Mouse (Mus musculus) kidney, embryonic 16.5 days (tissue): ENCODE results near the gene Itih1. TPM values are rescaled to one million over a fixed set of nuclear protein-coding genes. Genes with fewer than 3 reads are reported as not detected.
A peak's percentile ranks its signal among the peaks of the same experiment; 100 is the strongest.

Experiments used
- ATAC-seq: fragments of 200-750 bp; cut with Nextera tagmentation; 2 replicates; pipeline ENCODE4 v1.8.0; 2017; ENCODE audit warnings: moderate TSS enrichment; ENCODE audit not compliant: low FRiP score, low TSS enrichment
- H3K27ac ChIP-seq: fragments of 300-500 bp; sonication (generic); 2 replicates; pipeline ENCODE4 v1.5.1; 2014; ENCODE audit warnings: low read length
- H3K27me3 ChIP-seq: fragments of 300-500 bp; sonication (generic); 2 replicates; pipeline ENCODE4 v1.6.1; 2014; ENCODE audit warnings: low read length, control low read depth, mixed read lengths; ENCODE audit not compliant: insufficient read depth
- H3K36me3 ChIP-seq: fragments of 300-500 bp; sonication (generic); 2 replicates; pipeline ENCODE4 v1.6.1; 2014; ENCODE audit warnings: low read length, control low read depth, mixed read lengths; ENCODE audit not compliant: insufficient read depth
- H3K4me1 ChIP-seq: fragments of 300-500 bp; sonication (generic); 2 replicates; pipeline ENCODE4 v1.6.1; 2014; ENCODE audit warnings: low read length, control low read depth, mixed read lengths; ENCODE audit not compliant: insufficient read depth
- H3K4me2 ChIP-seq: fragments of 300-500 bp; sonication (generic); replicated peaks from 2 replicates; pipeline ENCODE4 v1.6.1; 2014; ENCODE audit warnings: low read depth, low read length
- H3K4me3 ChIP-seq: fragments of 300-500 bp; sonication (generic); 2 replicates; pipeline ENCODE4 v1.5.1; 2014; ENCODE audit warnings: mild to moderate bottlenecking, low read length
- H3K9ac ChIP-seq: fragments of 300-500 bp; sonication (generic); replicated peaks from 2 replicates; pipeline ENCODE4 v1.6.1; 2014; ENCODE audit warnings: low read length
- H3K9me3 ChIP-seq: fragments of 300-500 bp; sonication (generic); 2 replicates; pipeline ENCODE4 v1.6.1; 2016; ENCODE audit warnings: low read length, control low read depth
- WGBS: fragments of 180-500 bp; shearing (Covaris S2); extraction: QIAGEN DNeasy Blood & Tissue Kit; methylation state at CpG from one replicate; pipeline ENCODE4 v1.1.7; 2014; 5-methylcytosine and 5-hydroxymethylcytosine counted together
- polyA plus RNA-seq: library from polyadenylated mRNA; unstranded; fragments of >200 nt; fragmentation: Nextera tagmentation; extraction: Ambion mirVana; gene quantifications from 2 replicates; pipeline ENCODE4 v1.2.1, GENCODE M21; 2015

Itih1 gene
- polyA plus RNA-seq, 1 experiment from 2014 or later, result 0.51 TPM

GRCm38 (mm10) chr14:30912641-30913040 is 30.4 kb downstream of the Itih1 start:
- no peak overlapping the region for H3K27ac ChIP-seq
- H3K4me2 ChIP-seq, result no peak overlapping the region
- ATAC-seq, result 0 out of 2 replicates have a peak, but pooled peaks have one; percentile 54
- H3K4me3 ChIP-seq, result no peak overlapping the region
- H3K27me3 ChIP-seq, result no peaks in the 10 kb centered on the region
- H3K9ac ChIP-seq, result no peak overlapping the region
- WGBS, result 83% methylated on average over 8 of the region's 8 CpGs
- H3K36me3 ChIP-seq, result no peaks in the 10 kb centered on the region
- no peaks in the 10 kb centered on the region for H3K9me3 ChIP-seq
- H3K4me1 ChIP-seq, result no peaks in the 10 kb centered on the region

- H3K36me3 ChIP-seq, result no peaks in the 10 kb centered on the region
- H3K27ac ChIP-seq, result no peak overlapping the region
- H3K9ac ChIP-seq, result no peak overlapping the region
- ATAC-seq, result no peak
- no peak overlapping the region for H3K4me2 ChIP-seq
- H3K27me3 ChIP-seq, result no peaks in the 10 kb centered on the region
- H3K9me3 ChIP-seq, result no peaks in the 10 kb centered on the region
- H3K4me3 ChIP-seq, result no peak overlapping the region
- WGBS, result 94% methylated on average over 8 of the region's 8 CpGs
- H3K4me1 ChIP-seq, result no peaks in the 10 kb centered on the region
Measured at GRCm38 (mm10) chr14:30911141-30911540, 31.9 kb downstream of the Itih1 start.

- no peak for ATAC-seq
- Histone ChIP-seq H3K4me1 (no peaks in the 10 kb centered on the region), H3K4me3 (no peak overlapping the region), H3K4me2 (no peak overlapping the region), H3K9me3 (no peaks in the 10 kb centered on the region), H3K27me3 (no peaks in the 10 kb centered on the region), H3K36me3 (no peaks in the 10 kb centered on the region), H3K9ac (no peak overlapping the region), H3K27ac (no peak overlapping the region)
- 62% methylated on average over 3 of the region's 3 CpGs for WGBS
Measured at GRCm38 (mm10) chr14:30907814-30908265, 35.2 kb downstream of the Itih1 start.

GRCm38 (mm10) chr14:30906001-30906400 is 37.1 kb downstream of the Itih1 start:
- no peak for ATAC-seq
- no peak overlapping the region for H3K9ac ChIP-seq
- no peak overlapping the region for H3K27ac ChIP-seq
- H3K9me3 ChIP-seq, result no peaks in the 10 kb centered on the region
- WGBS, result 88% methylated on average over 6 of the region's 6 CpGs
- H3K27me3 ChIP-seq, result no peaks in the 10 kb centered on the region
- H3K36me3 ChIP-seq, result no peaks in the 10 kb centered on the region
- H3K4me2 ChIP-seq, result no peak overlapping the region
- H3K4me1 ChIP-seq, result no peaks in the 10 kb centered on the region
- no peak overlapping the region for H3K4me3 ChIP-seq

GRCm38 (mm10) chr14:30904307-30904706 is 38.8 kb downstream of the Itih1 start:
- H3K4me1 ChIP-seq, result no peaks in the 10 kb centered on the region
- H3K4me2 ChIP-seq, result no peak overlapping the region
- H3K9ac ChIP-seq, result no peak overlapping the region
- ATAC-seq, result no peak
- no peak overlapping the region for H3K27ac ChIP-seq
- H3K4me3 ChIP-seq, result no peak overlapping the region
- WGBS, result 84% methylated on average over 8 of the region's 8 CpGs
- peaks cover 6% of the 10 kb centered on the region; the same call in 1 of the 2 replicates for H3K9me3 ChIP-seq
- no peaks in the 10 kb centered on the region for H3K27me3 ChIP-seq
- H3K36me3 ChIP-seq, result no peaks in the 10 kb centered on the region

GRCm38 (mm10) chr14:30903036-30903435 is 40.1 kb downstream of the Itih1 start:
- Histone ChIP-seq H3K4me1 (no peaks in the 10 kb centered on the region), H3K27ac (no peak overlapping the region), H3K9me3 (peaks cover 6% of the 10 kb centered on the region; the same call in 1 of the 2 replicates), H3K9ac (no peak overlapping the region), H3K27me3 (no peaks in the 10 kb centered on the region), H3K36me3 (no peaks in the 10 kb centered on the region), H3K4me2 (no peak overlapping the region), H3K4me3 (no peak overlapping the region)
- 74% methylated on average over 3 of the region's 3 CpGs for WGBS
- no peak for ATAC-seq

- Histone ChIP-seq H3K27me3 (no peaks in the 10 kb centered on the region), H3K9me3 (peaks cover 6% of the 10 kb centered on the region; the same call in 1 of the 2 replicates), H3K36me3 (no peaks in the 10 kb centered on the region), H3K4me1 (no peaks in the 10 kb centered on the region), H3K27ac (no peak overlapping the region), H3K4me3 (no peak overlapping the region), H3K9ac (no peak overlapping the region), H3K4me2 (no peak overlapping the region)
- no peak for ATAC-seq
- 87% methylated on average over 5 of the region's 5 CpGs for WGBS
Measured at GRCm38 (mm10) chr14:30902628-30903027, 40.5 kb downstream of the Itih1 start.

DNA sequence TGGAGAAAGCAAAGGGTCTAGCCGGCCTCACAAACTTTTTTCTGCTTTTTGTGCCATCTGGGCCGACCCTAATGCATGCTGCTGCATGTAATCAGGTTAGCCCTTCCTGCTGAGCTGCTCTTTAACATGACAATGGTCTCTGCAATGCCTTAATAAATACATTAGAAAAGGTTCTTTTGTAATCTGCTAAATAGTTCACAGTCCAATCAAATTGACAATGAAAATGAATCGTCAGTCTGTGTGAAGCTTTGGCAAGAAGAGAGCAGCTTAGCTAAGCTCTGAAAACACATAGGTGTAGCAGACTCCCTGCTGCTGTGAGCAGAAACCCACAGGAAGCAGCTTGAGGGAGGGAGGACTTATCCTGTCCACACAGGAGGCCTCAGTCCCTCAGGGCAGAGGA is 43.1 kb downstream of the Itih1 start:
- no peak overlapping the region for H3K9ac ChIP-seq
- H3K4me2 ChIP-seq, result no peak overlapping the region
- H3K27me3 ChIP-seq, result no peaks in the 10 kb centered on the region
- H3K36me3 ChIP-seq, result no peaks in the 10 kb centered on the region
- 69% methylated on average over 3 of the region's 3 CpGs for WGBS
- H3K4me3 ChIP-seq, result no peak overlapping the region
- no peaks in the 10 kb centered on the region for H3K4me1 ChIP-seq
- peaks cover 6% of the 10 kb centered on the region; the same call in 1 of the 2 replicates for H3K9me3 ChIP-seq
- no peak overlapping the region for H3K27ac ChIP-seq
- no peak for ATAC-seq

DNA sequence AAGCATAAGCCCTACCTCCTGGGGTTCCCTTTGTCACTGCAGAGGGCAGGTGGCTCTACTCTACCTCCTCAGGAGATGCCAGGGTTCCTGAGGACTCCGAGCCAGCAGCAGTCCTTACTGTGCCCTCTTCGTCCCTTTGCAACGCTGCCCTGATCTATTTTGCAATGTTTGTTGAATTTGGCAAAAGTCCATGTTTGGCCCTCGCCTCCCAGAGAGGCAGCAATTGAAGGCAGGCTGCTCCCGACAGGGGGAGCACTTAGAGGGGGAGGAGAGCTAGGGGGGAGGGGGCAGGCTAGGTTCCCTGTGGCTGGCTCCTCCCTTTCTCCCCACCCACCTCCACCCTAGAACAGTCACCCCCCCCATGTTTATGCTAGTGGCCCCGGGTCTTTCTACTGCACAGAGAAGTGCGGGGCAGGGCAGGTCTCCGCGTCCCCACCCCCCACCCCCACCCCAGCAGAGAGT is 54.8 kb downstream of the Itih1 start:
- peak; percentile 70 for ATAC-seq
- Histone ChIP-seq H3K9ac (no peak overlapping the region), H3K4me2 (peak overlapping the region; percentile 28), H3K9me3 (no peaks in the 10 kb centered on the region), H3K27me3 (no peaks in the 10 kb centered on the region), H3K27ac (no peak overlapping the region), H3K4me3 (no peak overlapping the region), H3K4me1 (peaks cover 5% of the 10 kb centered on the region), H3K36me3 (no peaks in the 10 kb centered on the region)
- WGBS, result 7% methylated on average over 9 of the region's 9 CpGs

DNA sequence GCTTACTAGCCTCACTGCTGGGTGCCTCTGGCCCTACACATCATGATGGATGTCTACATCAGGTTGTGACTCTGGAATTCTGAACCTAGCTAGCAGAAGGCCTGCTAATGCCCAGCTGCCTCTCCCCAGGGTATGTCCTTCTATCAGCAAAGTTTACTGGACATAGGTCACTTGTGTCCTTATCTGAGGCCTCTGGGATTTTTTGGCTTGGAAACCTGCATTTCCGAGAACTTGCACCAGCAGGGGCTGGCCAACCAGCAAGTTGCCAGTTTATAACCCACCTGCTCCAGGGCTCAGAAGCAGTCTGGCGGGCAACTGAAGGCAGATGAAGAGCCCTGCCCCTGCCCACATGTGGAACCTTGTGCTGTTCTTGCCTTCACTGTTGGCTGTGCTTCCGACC is 56.9 kb downstream of the Itih1 start, which contains the start of gene Itih4:
Gene Itih4 (plus strand): TSS at position 273 of the 400 bp plus-strand sequence.
- 87% methylated on average over 3 of the region's 3 CpGs for WGBS

More for the DNA sequence above, 56.9 kb downstream of the Itih1 start, which contains the start of gene Itih4:
- Histone ChIP-seq H3K4me3 (no peak within 1 kb of the TSS), H3K36me3 (no peaks in the 10 kb centered on the region), H3K4me2 (no peak within 1 kb of the TSS), H3K4me1 (peaks cover 5% of the 10 kb centered on the region), H3K9ac (no peak within 1 kb of the TSS), H3K27me3 (no peaks in the 10 kb centered on the region), H3K27ac (no peak within 1 kb of the TSS), H3K9me3 (no peaks in the 10 kb centered on the region)
- no peak for ATAC-seq
